Mouse (Mus musculus) CH12.LX (cell line): Measurements from ENCODE around the gene A630001G21Rik. TPM values are rescaled to one million over a fixed set of nuclear protein-coding genes. Genes with fewer than 3 reads are reported as not detected.

Experiments used
- DNase-seq: peaks from one replicate; pipeline ENCODE4 v3.0.0-alpha.2; 2013; ENCODE audit errors: extremely low read depth
- H3K27ac ChIP-seq: 2 replicates; pipeline ENCODE4 v1.5.1; 2012; ENCODE audit warnings: low read depth, mild to moderate bottlenecking, control low read depth, moderate library complexity; ENCODE audit not compliant: insufficient read depth
- H3K27me3 ChIP-seq: replicated peaks from 2 replicates; pipeline ENCODE3; 2012; ENCODE audit warnings: inconsistent platforms
- H3K36me3 ChIP-seq, 2 experiments: replicated peaks in 1 of 2; 2 replicates each; pipeline versions ENCODE3 to v1.6.1; 2012; ENCODE audit warnings: inconsistent platforms in 1 of 2, low read length in 1 of 2, mild to moderate bottlenecking in 1 of 2, mixed read lengths in 1 of 2, moderate library complexity in 1 of 2; ENCODE audit not compliant: control insufficient read depth in 1 of 2, insufficient read depth in 1 of 2
- H3K4me1 ChIP-seq, 2 experiments: 2 replicates each; pipeline ENCODE4 v1.6.1; 2012; ENCODE audit warnings: inconsistent platforms in 1 of 2, moderate library complexity in 1 of 2; ENCODE audit not compliant: insufficient read depth in 2 of 2, control insufficient read depth in 1 of 2
- H3K4me2 ChIP-seq: 2 replicates; pipeline ENCODE4 v1.6.1; 2012; ENCODE audit warnings: low read depth, mild to moderate bottlenecking, control low read depth; ENCODE audit not compliant: poor library complexity, insufficient read depth, severe bottlenecking
- H3K4me3 ChIP-seq, 3 experiments: fragments of 150-350 bp in 1 of 3; sonication (generic) in 1 of 3; replicated peaks in 1 of 3; 2 replicates each; pipeline versions ENCODE3 to v1.5.1; 2011 to 2012; ENCODE audit warnings: low read depth in 2 of 3, low read length in 2 of 3, mild to moderate bottlenecking in 2 of 3, moderate library complexity in 2 of 3, control low read depth in 1 of 3, improper control_type of control experiment in 1 of 3, inconsistent platforms in 1 of 3, mixed read lengths in 1 of 3; ENCODE audit not compliant: poor library complexity in 1 of 3
- H3K79me2 ChIP-seq: replicated peaks from 2 replicates; pipeline ENCODE4 v1.6.1; 2012; ENCODE audit warnings: mild to moderate bottlenecking, moderate library complexity; ENCODE audit not compliant: control insufficient read depth, poor library complexity, insufficient read depth, severe bottlenecking; ENCODE audit errors: extremely low read depth
- H3K9ac ChIP-seq: 2 replicates; pipeline ENCODE4 v1.6.1; 2012; ENCODE audit warnings: low read depth, mild to moderate bottlenecking, control low read depth, moderate library complexity; ENCODE audit not compliant: insufficient read depth
- H3K9me3 ChIP-seq: replicated peaks from 2 replicates; pipeline ENCODE3; 2012; ENCODE audit warnings: low read length, inconsistent platforms, mixed read lengths
- BHLHE40 ChIP-seq: IDR thresholded peaks from 2 replicates; pipeline ENCODE4 v1.6.1; 2011; ENCODE audit warnings: mild to moderate bottlenecking, low read depth, low read length, improper control_type of control experiment
- E2F4 ChIP-seq: IDR thresholded peaks from 2 replicates; pipeline ENCODE4 v1.6.1; 2011; ENCODE audit warnings: low read depth, low read length, improper control_type of control experiment; ENCODE audit not compliant: insufficient replicate concordance
- ELF1 ChIP-seq: IDR thresholded peaks from 2 replicates; pipeline ENCODE4 v1.6.1; 2014; ENCODE audit warnings: low read depth, mild to moderate bottlenecking, inconsistent platforms, low read length, improper control_type of control experiment
- EP300 ChIP-seq: IDR thresholded peaks from 2 replicates; pipeline ENCODE4 v1.6.1; 2011; ENCODE audit warnings: low read length, improper control_type of control experiment
- ETS1 ChIP-seq: conservative IDR thresholded peaks from 2 replicates; pipeline ENCODE4 v1.6.1; 2012; ENCODE audit warnings: low read depth, mild to moderate bottlenecking, inconsistent platforms, low read length, improper control_type of control experiment, moderate library complexity
- GABPA ChIP-seq: IDR thresholded peaks from 2 replicates; pipeline ENCODE4 v1.6.1; 2012; ENCODE audit warnings: low read depth, low read length, improper control_type of control experiment, inconsistent platforms; ENCODE audit not compliant: insufficient replicate concordance
- JUN ChIP-seq: IDR thresholded peaks from 2 replicates; pipeline ENCODE4 v1.6.1; 2011; ENCODE audit warnings: low read depth, mild to moderate bottlenecking, low read length, improper control_type of control experiment, moderate library complexity; ENCODE audit not compliant: insufficient read depth
- MAX ChIP-seq: IDR thresholded peaks from 2 replicates; pipeline ENCODE4 v1.6.1; 2011; ENCODE audit warnings: low read length, improper control_type of control experiment
- MAZ ChIP-seq: IDR thresholded peaks from 2 replicates; pipeline ENCODE4 v1.6.1; 2012; ENCODE audit warnings: low read depth, mild to moderate bottlenecking, inconsistent platforms, low read length, improper control_type of control experiment, moderate library complexity
- MEF2A ChIP-seq: IDR thresholded peaks from 2 replicates; pipeline ENCODE4 v1.6.1; 2014; ENCODE audit warnings: low read depth, mild to moderate bottlenecking, inconsistent platforms, low read length, improper control_type of control experiment, borderline replicate concordance
- MYC ChIP-seq: IDR thresholded peaks from 2 replicates; pipeline ENCODE4 v1.6.1; 2011; ENCODE audit warnings: low read depth, mild to moderate bottlenecking, improper control_type of control experiment, low read length
- NRF1 ChIP-seq: IDR thresholded peaks from 2 replicates; pipeline ENCODE4 v1.6.1; 2014; ENCODE audit warnings: low read depth, mild to moderate bottlenecking, inconsistent platforms, low read length, improper control_type of control experiment, moderate library complexity
- PAX5 ChIP-seq: IDR thresholded peaks from 2 replicates; pipeline ENCODE4 v1.6.1; 2012; ENCODE audit warnings: low read length, inconsistent platforms, mixed read lengths
- POLR2AphosphoS2 ChIP-seq: IDR thresholded peaks from 2 replicates; pipeline ENCODE4 v1.6.1; 2011; ENCODE audit warnings: low read depth, low read length, improper control_type of control experiment
- RCOR1 ChIP-seq: conservative IDR thresholded peaks from 2 replicates; pipeline ENCODE4 v1.6.1; 2012; ENCODE audit warnings: low read depth, mild to moderate bottlenecking, inconsistent platforms, low read length, improper control_type of control experiment
- TBP ChIP-seq: conservative IDR thresholded peaks from 2 replicates; pipeline ENCODE4 v1.6.1; 2011; ENCODE audit warnings: low read depth, low read length, improper control_type of control experiment
- UBTF ChIP-seq: IDR thresholded peaks from 2 replicates; pipeline ENCODE4 v1.6.1; 2012; ENCODE audit warnings: low read depth, mild to moderate bottlenecking, inconsistent platforms, low read length, improper control_type of control experiment, moderate library complexity
- ZC3H11A ChIP-seq: IDR thresholded peaks from 2 replicates; pipeline ENCODE4 v1.6.1; 2012; ENCODE audit warnings: low read depth, mild to moderate bottlenecking, inconsistent platforms, low read length, improper control_type of control experiment
- ZKSCAN1 ChIP-seq: IDR thresholded peaks from 2 replicates; pipeline ENCODE4 v1.6.1; 2012; ENCODE audit warnings: low read depth, inconsistent platforms, low read length, improper control_type of control experiment, borderline replicate concordance
- ZMIZ1 ChIP-seq: IDR thresholded peaks from 2 replicates; pipeline ENCODE4 v1.6.1; 2012; ENCODE audit warnings: low read depth, mild to moderate bottlenecking, inconsistent platforms, low read length, improper control_type of control experiment
- dilution Hi-C: fragments of 300-500 bp; cut with MboI; formaldehyde crosslinking; loops from 2 replicates; pipeline ENCODE4 v1.14.3; 2020; ENCODE audit warnings: low sequenced_read_pairs; ENCODE audit not compliant: extremely low pct_unique_long_range_greater_than_20kb, extremely low pct_ligation_motif_present
- in situ Hi-C: fragments of 300-500 bp; cut with MboI; formaldehyde crosslinking; loops from 3 replicates; pipeline ENCODE4 v1.14.3; 2019; ENCODE audit warnings: low sequenced_read_pairs, low pct_ligation_motif_present, low pct_unique_long_range_greater_than_20kb, mixed read lengths
- polyA plus RNA-seq: library from polyadenylated mRNA; unstranded; fragments of >175 nt; gene quantifications from 2 replicates; pipeline ENCODE4 v1.2.1, GENCODE M21; 2012; ENCODE audit warnings: low read depth; ENCODE audit not compliant: insufficient read length
- total RNA-seq, 2 experiments: library from RNA; depleted of rRNA; stranded (reverse); fragments of 300-350 nt in 1 of 2; fragments of >200 nt in 1 of 2; gene quantifications; 2 replicates each; pipeline ENCODE4 v1.2.3; 2012 to 2014

A630001G21Rik gene
- total and polyA plus RNA-seq, 3 experiments = 55.8 to 151 (median 139) TPM

DNA sequence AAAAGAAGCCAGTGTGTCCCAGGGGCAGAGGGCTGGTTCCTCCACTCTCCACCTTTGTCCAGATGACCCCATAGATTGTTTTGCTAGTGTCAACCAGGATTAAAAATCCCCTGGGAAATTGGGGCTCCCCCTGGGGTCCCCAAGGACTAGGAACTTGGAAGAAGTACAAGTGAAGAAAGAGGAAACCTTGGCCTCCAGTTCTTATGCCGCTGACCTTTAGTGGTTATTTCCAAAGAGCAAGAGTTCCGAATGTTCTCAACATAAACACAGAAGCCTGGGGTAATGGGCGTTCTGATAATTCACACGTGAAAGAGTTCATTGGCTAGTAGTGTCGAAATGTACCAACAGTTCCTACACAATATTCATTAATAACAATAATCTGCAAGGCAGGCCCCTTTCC is 31.9 kb downstream of the A630001G21Rik start:
- dilution Hi-C loops = no loop called here
- no peak for DNase-seq
- Histone ChIP-seq H3K4me3 (no peak overlapping the region), H3K4me1 (peaks cover 25 to 79% of the 10 kb centered on the region in 2 experiments), H3K4me2 (no peak overlapping the region), H3K27me3 (no peaks in the 10 kb centered on the region), H3K9ac (no peak overlapping the region), H3K9me3 (no peaks in the 10 kb centered on the region), H3K79me2 (no peaks in the 10 kb centered on the region; the same call in 1 of the 2 replicates), H3K27ac (no peak overlapping the region), H3K36me3 (peaks cover 4 to 39% of the 10 kb centered on the region in 2 experiments)
- TF ChIP-seq JUN (no peak), MEF2A (no peak), BHLHE40 (no peak), NRF1 (no peak)
- in situ Hi-C loops = no loop called here

GRCm38 (mm10) chr1:85744539-85744938 is 33.9 kb downstream of the A630001G21Rik start:
- H3K4me1 ChIP-seq = peaks cover 25 to 86% of the 10 kb centered on the region in 2 experiments
- H3K4me2 ChIP-seq = no peak overlapping the region
- dilution Hi-C loops (no loop called here), in situ Hi-C loops (no loop called here)
- TF ChIP-seq RCOR1 (no peak), ZMIZ1 (no peak), EP300 (no peak), BHLHE40 (no peak), NRF1 (no peak), ELF1 (no peak), ETS1 (no peak), POLR2AphosphoS2 (no peak), E2F4 (no peak), MYC (no peak), PAX5 (no peak), UBTF (no peak), GABPA (no peak), MAX (no peak), ZKSCAN1 (no peak), TBP (no peak), JUN (no peak), MAZ (no peak), ZC3H11A (no peak)
- DNase-seq = no peak
- H3K79me2 ChIP-seq = no peaks in the 10 kb centered on the region; the same call in 1 of the 2 replicates
- H3K9me3 ChIP-seq = no peaks in the 10 kb centered on the region
- H3K36me3 ChIP-seq = peaks cover 4 to 47% of the 10 kb centered on the region in 2 experiments
- no peaks in the 10 kb centered on the region for H3K27me3 ChIP-seq
- H3K9ac ChIP-seq = no peak overlapping the region
- no peak overlapping the region for H3K4me3 ChIP-seq
- H3K27ac ChIP-seq = no peak overlapping the region
